Mouse (Mus musculus) kidney, postnatal 4 days (tissue): ENCODE results near the gene Gm17584.
"Not testable (repeated sequence)": the region's sequence is repeated elsewhere in the genome, so short reads cannot be mapped to it uniquely, and the experiment has no call there.

Source experiments
- DNase-seq, 2 experiments: peaks; one replicate each; pipeline ENCODE4 v3.0.0; 2021; ENCODE audit warnings: mixed read lengths in 2 of 2

Gm17584 gene

DNA sequence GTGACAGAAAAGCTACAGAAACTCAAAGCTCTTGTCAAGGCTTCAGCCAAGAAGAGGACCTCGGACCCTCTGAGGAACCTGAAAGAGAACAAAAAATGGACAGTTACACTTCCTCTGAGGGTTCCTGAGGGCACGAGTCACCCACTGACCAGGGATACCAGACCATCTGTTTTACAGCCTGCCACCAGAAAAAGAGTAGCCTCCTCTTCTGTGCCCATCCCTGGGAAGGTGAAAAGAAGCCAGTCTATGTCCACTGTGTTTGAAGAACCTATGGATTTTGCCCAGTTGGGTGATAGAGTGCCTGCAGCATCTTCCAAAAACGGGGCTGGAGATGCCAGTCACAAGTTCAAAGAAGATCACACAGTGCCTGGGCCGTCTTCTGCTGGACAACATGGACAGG is at the start of gene Gm17584:
Gm17584 (plus strand) TSS at position 301 of the 400 bp plus-strand sequence.
- not testable (repeated sequence) for DNase-seq
